Mouse (Mus musculus): ENCODE data around the gene Stub1.

- no peak for TF ChIP-seq CTCF (IDR thresholded peaks at IDR 0.05)
- 0 out of 2 replicates have a peak, but pooled peaks have one; percentile 9 for TF ChIP-seq POLR2A (IDR thresholded peaks at IDR 0.05; ENCODE audit: insufficient read depth, low read depth, low read length)
Observed at GRCm38 (mm10) chr17:25880913-25881641, 47.9 kb upstream of the Stub1 start.

Data from heart, adult 2 months (tissue).